Mouse (Mus musculus): Measurements from ENCODE around the gene Prss53. TPM values are rescaled to one million over a fixed set of nuclear protein-coding genes. Genes with fewer than 3 reads are reported as not detected.

The Prss53 gene
- polyA plus RNA-seq, 1 experiment from 2014 or later: 8.8 TPM

DNA sequence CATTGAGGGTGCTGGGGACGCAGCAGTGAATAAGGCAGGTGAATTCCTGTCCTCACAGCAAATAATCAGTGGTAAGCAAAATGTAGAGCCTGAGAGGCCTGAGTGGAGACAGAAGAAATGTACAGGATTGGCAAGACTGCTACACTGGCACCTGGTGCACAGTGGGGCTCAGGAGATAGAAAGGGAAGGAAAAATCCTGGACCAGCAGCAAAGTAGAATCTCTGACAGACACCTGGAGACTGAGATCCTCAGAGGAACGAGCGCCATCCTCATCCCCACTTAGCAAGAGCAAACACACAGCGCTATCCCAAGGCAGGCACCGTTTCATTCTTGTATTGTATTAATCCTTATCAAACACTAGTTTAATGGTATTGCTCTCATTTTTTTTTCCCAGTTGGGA lies 53.3 kb downstream of the Prss53 start:
- WGBS: 94% methylated on average over 5 of the region's 5 CpGs
- Histone ChIP-seq H3K4me1 (replicated peaks; ENCODE audit: insufficient read depth, low read length) (no peaks in the 10 kb centered on the region), H3K36me3 (ENCODE audit: insufficient read depth, low read length) (no peaks in the 10 kb centered on the region), H3K4me2 (ENCODE audit: low read length) (no peak overlapping the region), H3K4me3 (replicated peaks; ENCODE audit: low read depth, low read length) (no peak overlapping the region), H3K9ac (ENCODE audit: low read depth, low read length) (no peak overlapping the region), H3K27me3 (ENCODE audit: insufficient read depth, low read length) (no peaks in the 10 kb centered on the region), H3K27ac (no peak overlapping the region), H3K9me3 (replicated peaks; ENCODE audit: low read length) (no peaks in the 10 kb centered on the region)
- no peak for TF ChIP-seq CTCF (IDR thresholded peaks at IDR 0.05; ENCODE audit: low read depth)
- DNase-seq (ENCODE audit: low spot score) (no peak), ATAC-seq (replicated peaks; ENCODE audit: low FRiP score, low read depth) (no peak)

Other genes starting within 250 kb of the Prss53 start
- gene Bcl7c, start 182.0 kb downstream of the Prss53 start, polyA plus RNA-seq (2015; fragmentation: Nextera tagmentation; extraction: Ambion mirVana): 56.1 and 70.9 TPM in 2 replicates
- 14.5 and 15.9 TPM in 2 replicates for gene Ctf1, start 178.2 kb downstream of the Prss53 start, polyA plus RNA-seq (2015; fragmentation: Nextera tagmentation; extraction: Ambion mirVana)
- gene Ctf2, start 158.8 kb downstream of the Prss53 start, polyA plus RNA-seq (2015; fragmentation: Nextera tagmentation; extraction: Ambion mirVana): 0.08 TPM in 1 of 2 replicates, not detected in the other
- 2.8 and 3.5 TPM in 2 replicates for gene Fbxl19, start 146.4 kb downstream of the Prss53 start, polyA plus RNA-seq (2015; fragmentation: Nextera tagmentation; extraction: Ambion mirVana)
- gene Orai3, start 121.2 kb downstream of the Prss53 start, polyA plus RNA-seq (2015; fragmentation: Nextera tagmentation; extraction: Ambion mirVana): 27.2 and 30.1 TPM in 2 replicates
- gene Setd1a, start 114.3 kb downstream of the Prss53 start, polyA plus RNA-seq (2015; fragmentation: Nextera tagmentation; extraction: Ambion mirVana): 15.6 and 17.9 TPM in 2 replicates
- gene Gm49388, start 105.4 kb downstream of the Prss53 start, polyA plus RNA-seq (2015; fragmentation: Nextera tagmentation; extraction: Ambion mirVana): not detected in 2 replicates
- 28.3 and 28.8 TPM in 2 replicates for gene Hsd3b7, start 90.4 kb downstream of the Prss53 start, polyA plus RNA-seq (2015; fragmentation: Nextera tagmentation; extraction: Ambion mirVana)
- gene Stx4a, start 66.7 kb downstream of the Prss53 start, polyA plus RNA-seq (2015; fragmentation: Nextera tagmentation; extraction: Ambion mirVana): 39.1 and 42.6 TPM in 2 replicates
- gene Stx1b, start 66.4 kb downstream of the Prss53 start, polyA plus RNA-seq (2015; fragmentation: Nextera tagmentation; extraction: Ambion mirVana): 1.1 and 1.6 TPM in 2 replicates
- gene Zfp646, start 14.7 kb downstream of the Prss53 start, polyA plus RNA-seq (2015; fragmentation: Nextera tagmentation; extraction: Ambion mirVana): 7.4 and 7.5 TPM in 2 replicates
- gene Zfp668, start 14.1 kb downstream of the Prss53 start, polyA plus RNA-seq (2015; fragmentation: Nextera tagmentation; extraction: Ambion mirVana): 12.5 and 13.3 TPM in 2 replicates
- gene Gm21974, start 4.5 kb upstream of the Prss53 start, polyA plus RNA-seq (2015; fragmentation: Nextera tagmentation; extraction: Ambion mirVana): not detected in 2 replicates
- gene Vkorc1, start 4.6 kb upstream of the Prss53 start, polyA plus RNA-seq (2015; fragmentation: Nextera tagmentation; extraction: Ambion mirVana): 162 and 165 TPM in 2 replicates
- 120 and 125 TPM in 2 replicates for gene Bckdk, start 13.1 kb upstream of the Prss53 start, polyA plus RNA-seq (2015; fragmentation: Nextera tagmentation; extraction: Ambion mirVana)
- gene Kat8, start 21.5 kb upstream of the Prss53 start, polyA plus RNA-seq (2015; fragmentation: Nextera tagmentation; extraction: Ambion mirVana): 30.9 and 32.2 TPM in 2 replicates
- gene Prss8, start 39.1 kb upstream of the Prss53 start, polyA plus RNA-seq (2015; fragmentation: Nextera tagmentation; extraction: Ambion mirVana): 125 and 139 TPM in 2 replicates
- gene Prss36, start 55.8 kb upstream of the Prss53 start, polyA plus RNA-seq (2015; fragmentation: Nextera tagmentation; extraction: Ambion mirVana): 11.7 and 13.0 TPM in 2 replicates
- 262 and 271 TPM in 2 replicates for gene Fus, start 76.5 kb upstream of the Prss53 start, polyA plus RNA-seq (2015; fragmentation: Nextera tagmentation; extraction: Ambion mirVana)
- gene Pycard, start 102.9 kb upstream of the Prss53 start, polyA plus RNA-seq (2015; fragmentation: Nextera tagmentation; extraction: Ambion mirVana): 77.5 and 85.2 TPM in 2 replicates
- gene Trim72, start 113.0 kb upstream of the Prss53 start, polyA plus RNA-seq (2015; fragmentation: Nextera tagmentation; extraction: Ambion mirVana): 0.11 TPM in 1 of 2 replicates, not detected in the other
- gene Itgam, start 171.7 kb upstream of the Prss53 start, polyA plus RNA-seq (2015; fragmentation: Nextera tagmentation; extraction: Ambion mirVana): 0.66 and 0.79 TPM in 2 replicates
- 0.03 TPM in 1 of 2 replicates, not detected in the other for gene Gm49368, start 171.7 kb upstream of the Prss53 start, polyA plus RNA-seq (2015; fragmentation: Nextera tagmentation; extraction: Ambion mirVana)
- gene Itgax, start 238.6 kb upstream of the Prss53 start, polyA plus RNA-seq (2015; fragmentation: Nextera tagmentation; extraction: Ambion mirVana): 0.07 and 0.17 TPM in 2 replicates